Mouse (Mus musculus) brain, embryonic 14.5 days (tissue): Measurements from ENCODE around the gene Fam120b. TPM values are rescaled to one million over a fixed set of nuclear protein-coding genes. Genes with fewer than 3 reads are reported as not detected.

Experiments
- DNase-seq: peaks from one replicate; pipeline ENCODE4 v3.0.0-alpha.2; 2011; ENCODE audit warnings: low read depth
- CTCF ChIP-seq: fragments of 200-500 bp; IDR thresholded peaks from 2 replicates; pipeline ENCODE4 v1.5.1; 2012; ENCODE audit warnings: inconsistent platforms, mild to moderate bottlenecking, moderate library complexity, borderline replicate concordance; ENCODE audit not compliant: insufficient read depth, insufficient read length; ENCODE audit errors: extremely low read depth
- POLR2A ChIP-seq: fragments of 200-500 bp; IDR thresholded peaks from 2 replicates; pipeline ENCODE4 v1.6.1; 2012; ENCODE audit warnings: mild to moderate bottlenecking, inconsistent platforms, borderline replicate concordance; ENCODE audit not compliant: poor library complexity, insufficient read depth, insufficient read length, severe bottlenecking; ENCODE audit errors: extremely low read depth
- polyA plus RNA-seq: library from polyadenylated mRNA; depleted of rRNA; stranded (reverse); fragments of >200 nt; gene quantifications from 2 replicates; pipeline ENCODE4 v1.2.3, GENCODE M21; 2012; rRNA removed

The Fam120b gene
- 23.8 and 29.5 TPM in 2 replicates for polyA plus RNA-seq

- peak; percentile 17; the same call in 1 of the 2 replicates for TF ChIP-seq POLR2A
- no peak for TF ChIP-seq CTCF
- peak; percentile 99 for DNase-seq
These were observed at the start of gene Fam120b for GRCm38 (mm10) chr17:15395997-15396675. Gene Fam120b (plus strand): TSS chr17:15396202.

GRCm38 (mm10) chr17:15350152-15350551 lies 45.9 kb upstream of the Fam120b start:
- TF ChIP-seq POLR2A (no peak), CTCF (no peak)
- no peak for DNase-seq

- DNase-seq = no peak
- TF ChIP-seq CTCF (no peak), POLR2A (no peak)
These were observed 43.0 kb upstream of the Fam120b start for GRCm38 (mm10) chr17:15352869-15353610.

GRCm38 (mm10) chr17:15354006-15354405 lies 42.0 kb upstream of the Fam120b start:
- TF ChIP-seq CTCF = no peak
- TF ChIP-seq POLR2A = no peak
- DNase-seq = no peak

GRCm38 (mm10) chr17:15355072-15355471 lies 40.9 kb upstream of the Fam120b start:
- TF ChIP-seq POLR2A (no peak), CTCF (no peak)
- no peak for DNase-seq

DNA sequence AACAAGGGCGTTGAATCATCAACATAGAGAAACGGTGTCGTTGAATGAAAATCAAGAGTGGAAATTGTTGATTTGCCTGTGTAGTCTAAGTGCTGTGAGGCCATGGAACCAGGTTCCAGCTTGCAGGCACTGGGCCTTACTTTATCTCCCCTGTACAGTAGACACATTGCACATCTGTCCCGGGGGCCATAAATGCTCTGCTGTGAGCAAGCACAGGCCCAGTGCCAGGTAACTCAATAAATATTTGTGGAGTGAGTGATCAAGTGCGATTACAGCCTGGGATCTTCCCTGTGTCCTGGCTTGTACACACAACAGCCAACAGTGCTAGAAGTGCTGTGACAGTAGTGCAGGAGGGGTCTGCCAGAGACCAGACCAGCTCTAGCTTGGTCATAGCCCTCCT lies 39.5 kb upstream of the Fam120b start:
- no peak for DNase-seq
- TF ChIP-seq CTCF (no peak), POLR2A (no peak)

DNA sequence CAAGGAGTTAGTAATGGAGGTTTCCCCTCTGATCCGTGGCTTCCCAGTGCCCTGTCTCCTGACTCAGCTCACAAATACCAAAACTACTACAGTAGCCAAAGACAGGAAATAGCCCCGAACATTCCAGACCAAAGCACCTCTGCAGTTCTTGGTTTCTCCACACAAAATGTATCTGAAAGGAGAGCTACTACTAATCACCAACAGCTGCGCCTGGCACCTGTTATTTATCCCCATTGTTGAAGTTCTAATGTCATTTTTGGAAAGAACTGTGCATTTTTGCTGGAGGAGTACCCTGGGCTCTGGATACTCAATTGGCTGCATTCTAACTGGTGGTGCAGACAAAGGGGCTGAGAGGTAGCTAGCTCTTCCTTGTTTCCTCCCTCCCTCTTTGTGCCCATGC lies 38.9 kb upstream of the Fam120b start:
- no peak for DNase-seq
- TF ChIP-seq POLR2A (no peak), CTCF (no peak)

- TF ChIP-seq CTCF (no peak), POLR2A (no peak)
- no peak for DNase-seq
These were observed 32.3 kb upstream of the Fam120b start for GRCm38 (mm10) chr17:15363656-15364055.

GRCm38 (mm10) chr17:15365650-15366049 lies 30.4 kb upstream of the Fam120b start:
- DNase-seq = no peak
- TF ChIP-seq CTCF (no peak), POLR2A (no peak)

GRCm38 (mm10) chr17:15370401-15370800 lies 25.6 kb upstream of the Fam120b start:
- no peak for DNase-seq

GRCm38 (mm10) chr17:15371967-15372835 lies 23.8 kb upstream of the Fam120b start:
- peak; percentile 83 for DNase-seq
- TF ChIP-seq CTCF (no peak), POLR2A (no peak)

More at GRCm38 (mm10) chr17:15370401-15370800, 25.6 kb upstream of the Fam120b start:
- TF ChIP-seq POLR2A = no peak
- TF ChIP-seq CTCF = no peak
